Comparison of ENCODE assay signal across 8 mouse cellular contexts in genomic region chr4:145233487-145234228, GRCm38 (mm10). TPM values are rescaled to one million over a fixed set of nuclear protein-coding genes. Genes with fewer than 3 reads are reported as not detected.
DNase-seq lines count a peak whose midpoint lies in the region; ATAC-seq and TF ChIP-seq lines count a peak whose summit lies in the region.

No protein-coding gene starts in this region.

- ATAC-seq in megakaryocyte progenitor cell, adult 5-6 weeks (replicated peaks; ENCODE audit: poor library complexity), result peak; percentile 67

- peaks cover 79% of the 10 kb centered on the region for H3K4me1 ChIP-seq in bone marrow macrophage, adult 2 months (ENCODE audit: control insufficient read depth, insufficient read depth, low read length)

- H3K27ac ChIP-seq in left cerebral cortex, adult 2 months, result peak overlapping the region; percentile 1; the same call in 1 of the 2 replicates
- peak overlapping the region; percentile 100 for H3K27ac ChIP-seq in bone marrow macrophage, adult 2 months (ENCODE audit: insufficient read depth, low read depth, low read length)

- no peak for TF ChIP-seq CTCF in left cerebral cortex, adult 2 months (IDR thresholded peaks at IDR 0.05)
- no peak for TF ChIP-seq CTCF in bone marrow macrophage, adult 2 months (IDR thresholded peaks at IDR 0.05; ENCODE audit: low read depth, low read length)

- no peak for TF ChIP-seq POLR2A in bone marrow macrophage, adult 2 months (IDR thresholded peaks at IDR 0.05; ENCODE audit: borderline replicate concordance, low read depth, low read length)

- intact Hi-C loops in left cerebral cortex, adult 2 months (cut with DNase I), result no loop called here
- intact Hi-C loops in left cerebral cortex, postnatal 36 days (cut with DNase I), result no loop called here
- intact Hi-C loops in heart, postnatal 36 days (cut with DNase I), result no loop called here
- intact Hi-C loops in left cerebral cortex, postnatal 10 days (cut with DNase I), result no loop called here

- no peak for DNase-seq in left cerebral cortex, adult 2 months (ENCODE audit: extremely low spot score in 1 of 2, low spot score in 2 of 2)
- DNase-seq in left cerebral cortex, postnatal 36 days (ENCODE audit: low spot score in 2 of 2), result no peak
- peak; percentile 52 to 58 for DNase-seq in heart, postnatal 36 days
- DNase-seq in layer of hippocampus, adult 11-12 months (ENCODE audit: low spot score), result no peak
- no peak for DNase-seq in left cerebral cortex, postnatal 10 days (ENCODE audit: extremely low spot score in 1 of 2, low spot score in 2 of 2)
- no peak for DNase-seq in right cerebral cortex, postnatal 25 days

- no peak overlapping the region for H3K4me3 ChIP-seq in left cerebral cortex, adult 2 months
- peak overlapping the region; percentile 34 for H3K4me3 ChIP-seq in bone marrow macrophage, adult 2 months (ENCODE audit: insufficient read depth, low read length)

RNA-seq across cellular contexts. Expression of gene Tnfrsf1b, which starts 13.0 kb away (rescaled TPM):
- 1 to 10 TPM; 2.9 to 3.1 TPM for total RNA-seq in left cerebral cortex, adult 2 months (2021)
- 1 to 10 TPM; 2.5 to 2.7 TPM for total RNA-seq in left cerebral cortex, postnatal 36 days (2021)
- 181 and 222 TPM in 2 replicates for polyA plus RNA-seq in bone marrow macrophage, adult 2 months (2012; ENCODE audit: insufficient read depth, insufficient read length, missing spikeins)
- 1 to 10 TPM; 6.0 to 8.1 TPM for total RNA-seq in heart, postnatal 36 days (2021)
- 29.7 and 32.8 TPM in 2 replicates for total RNA-seq in megakaryocyte progenitor cell, adult 5-6 weeks (2015)
- 33.0 and 34.2 TPM in 2 replicates for total RNA-seq in megakaryocyte progenitor cell, adult 5-6 weeks (2017)
- 1 to 10 TPM; 2.8 to 3.6 TPM for total RNA-seq in left cerebral cortex, postnatal 10 days (2021)

RNA-seq across cellular contexts. Expression of gene Vps13d, which starts 38.9 kb away (rescaled TPM):
- total RNA-seq in left cerebral cortex, adult 2 months (2021), result 10 to 100 TPM; 63.2 to 64.4 TPM
- 10 to 100 TPM; 59.2 to 70.4 TPM for total RNA-seq in left cerebral cortex, postnatal 36 days (2021)
- 37.4 and 44.8 TPM in 2 replicates for polyA plus RNA-seq in bone marrow macrophage, adult 2 months (2012; ENCODE audit: insufficient read depth, insufficient read length, missing spikeins)
- 10 to 100 TPM; 70.1 to 73.5 TPM for total RNA-seq in heart, postnatal 36 days (2021)
- 19.9 and 22.3 TPM in 2 replicates for total RNA-seq in megakaryocyte progenitor cell, adult 5-6 weeks (2015)
- total RNA-seq in megakaryocyte progenitor cell, adult 5-6 weeks (2017), result 45.6 and 51.2 TPM in 2 replicates
- total RNA-seq in left cerebral cortex, postnatal 10 days (2021), result 10 to 100 TPM; 52.8 to 53.6 TPM

Comparison
In these comparisons a context has a peak if more than half of its experiments do, and no peak if none do; other contexts are left out.
1. DNase-seq: peak in heart, postnatal 36 days (2 of 2); none in left cerebral cortex, adult 2 months (0 of 2), left cerebral cortex, postnatal 36 days (0 of 2), layer of hippocampus, adult 11-12 months (single experiment), left cerebral cortex, postnatal 10 days (0 of 2) and right cerebral cortex, postnatal 25 days (single experiment).